Mouse (Mus musculus) liver, embryonic 12.5 days (tissue): ENCODE data around the gene Rgs10. TPM values are rescaled to one million over a fixed set of nuclear protein-coding genes. Genes with fewer than 3 reads are reported as not detected.

ENCODE experiments used
- ATAC-seq: fragments of 200-750 bp; cut with Nextera tagmentation; 2 replicates; pipeline ENCODE4 v1.8.0; 2017; ENCODE audit warnings: moderate number of reproducible peaks, mild to moderate bottlenecking, moderate library complexity
- H3K27ac ChIP-seq: fragments of 300-500 bp; sonication (generic); 2 replicates; pipeline ENCODE4 v1.5.1; 2016; ENCODE audit warnings: mild to moderate bottlenecking
- H3K27me3 ChIP-seq: fragments of 300-500 bp; sonication (generic); replicated peaks from 2 replicates; pipeline ENCODE4 v1.6.1; 2016; ENCODE audit warnings: mild to moderate bottlenecking, moderate library complexity
- H3K36me3 ChIP-seq: fragments of 300-500 bp; sonication (generic); 2 replicates; pipeline ENCODE4 v1.6.1; 2016; ENCODE audit warnings: mild to moderate bottlenecking, moderate library complexity
- H3K4me1 ChIP-seq: fragments of 300-500 bp; sonication (generic); 2 replicates; pipeline ENCODE4 v1.6.1; 2016
- H3K4me2 ChIP-seq: fragments of 300-500 bp; sonication (generic); 2 replicates; pipeline ENCODE4 v1.6.1; 2016; ENCODE audit warnings: mild to moderate bottlenecking, moderate library complexity
- H3K4me3 ChIP-seq: fragments of 300-500 bp; sonication (generic); 2 replicates; pipeline ENCODE4 v1.5.1; 2016; ENCODE audit warnings: mild to moderate bottlenecking, moderate library complexity
- H3K9ac ChIP-seq: fragments of 300-500 bp; sonication (generic); 2 replicates; pipeline ENCODE4 v1.6.1; 2016; ENCODE audit warnings: mild to moderate bottlenecking, moderate library complexity
- H3K9me3 ChIP-seq: fragments of 300-500 bp; sonication (generic); replicated peaks from 2 replicates; pipeline ENCODE4 v1.6.1; 2016; ENCODE audit warnings: mild to moderate bottlenecking, moderate library complexity
- WGBS: fragments of 180-500 bp; shearing (Covaris S2); methylation state at CpG from one replicate; pipeline ENCODE4 v1.1.7; 2016; ENCODE audit not compliant: insufficient replicate concordance; 5-methylcytosine and 5-hydroxymethylcytosine counted together
- polyA plus RNA-seq: library from polyadenylated mRNA; unstranded; fragments of >200 nt; fragmentation: Nextera tagmentation; extraction: Ambion mirVana; gene quantifications from 2 replicates; pipeline ENCODE4 v1.2.1, GENCODE M21; 2016

Gene Rgs10
- polyA plus RNA-seq: 57.7 and 58.1 TPM in 2 replicates

- Histone ChIP-seq H3K9me3 (no peaks in the 10 kb centered on the region), H3K27ac (peak within 1 kb of the TSS; percentile 62), H3K4me2 (peak within 1 kb of the TSS; percentile 99), H3K9ac (peak within 1 kb of the TSS; percentile 80), H3K36me3 (no peaks in the 10 kb centered on the region), H3K4me1 (peaks cover 57% of the 10 kb centered on the region), H3K4me3 (peak within 1 kb of the TSS; percentile 72), H3K27me3 (peaks cover 35% of the 10 kb centered on the region)
- ATAC-seq: peak; percentile 75
- WGBS: under 1% methylated on average over 97 of the region's 102 CpGs
These were observed at the start of gene Rgs10 for GRCm38 (mm10) chr7:128417930-128418779. Gene Rgs10, minus strand, starts transcription at chr7:128418758.

GRCm38 (mm10) chr7:128462406-128462805, 43.8 kb upstream of the Rgs10 start:
- peaks cover 25% of the 10 kb centered on the region for H3K4me1 ChIP-seq
- H3K4me2 ChIP-seq: peak overlapping the region; percentile 76
- no peaks in the 10 kb centered on the region for H3K36me3 ChIP-seq
- WGBS: 44% methylated on average over 5 of the region's 5 CpGs
- ATAC-seq: no peak
- H3K27ac ChIP-seq: peak overlapping the region; percentile 97
- peak overlapping the region; percentile 98 for H3K4me3 ChIP-seq
- no peaks in the 10 kb centered on the region for H3K27me3 ChIP-seq
- H3K9ac ChIP-seq: peak overlapping the region; percentile 92
- no peaks in the 10 kb centered on the region for H3K9me3 ChIP-seq

- Histone ChIP-seq H3K4me1 (peaks cover 27% of the 10 kb centered on the region), H3K4me2 (peak within 1 kb of the TSS; percentile 76), H3K27ac (peak within 1 kb of the TSS; percentile 97), H3K27me3 (no peaks in the 10 kb centered on the region), H3K36me3 (no peaks in the 10 kb centered on the region), H3K9ac (peak within 1 kb of the TSS; percentile 92), H3K4me3 (peak within 1 kb of the TSS; percentile 98), H3K9me3 (no peaks in the 10 kb centered on the region)
- WGBS: under 1% methylated on average over 67 of the region's 69 CpGs
- peak; percentile 96 for ATAC-seq
These were observed 43.0 kb upstream of the Rgs10 start, which contains the start of gene Tial1 for GRCm38 (mm10) chr7:128461285-128462215. Gene Tial1, minus strand, starts transcription at chr7:128461717.

- peak; percentile 3 for ATAC-seq
- H3K27me3 ChIP-seq: no peaks in the 10 kb centered on the region
- H3K4me1 ChIP-seq: peaks cover 33% of the 10 kb centered on the region
- H3K27ac ChIP-seq: peak overlapping the region; percentile 97
- 0% methylated on average over 21 of the region's 23 CpGs for WGBS
- peak overlapping the region; percentile 98 for H3K4me3 ChIP-seq
- H3K4me2 ChIP-seq: peak overlapping the region; percentile 76
- no peaks in the 10 kb centered on the region for H3K9me3 ChIP-seq
- H3K36me3 ChIP-seq: no peaks in the 10 kb centered on the region
- peak overlapping the region; percentile 92 for H3K9ac ChIP-seq
These were observed 42.3 kb upstream of the Rgs10 start for GRCm38 (mm10) chr7:128460865-128461228.

GRCm38 (mm10) chr7:128460131-128460864, 41.7 kb upstream of the Rgs10 start:
- H3K4me1 ChIP-seq: peaks cover 34% of the 10 kb centered on the region
- no peaks in the 10 kb centered on the region for H3K9me3 ChIP-seq
- H3K4me3 ChIP-seq: peak overlapping the region; percentile 98
- WGBS: under 1% methylated on average over 36 of the region's 36 CpGs
- no peaks in the 10 kb centered on the region for H3K36me3 ChIP-seq
- H3K4me2 ChIP-seq: peak overlapping the region; percentile 76
- ATAC-seq: no peak; the same call in 1 of the 2 replicates
- peak overlapping the region; percentile 97 for H3K27ac ChIP-seq
- no peaks in the 10 kb centered on the region for H3K27me3 ChIP-seq
- H3K9ac ChIP-seq: peak overlapping the region; percentile 92

- peak overlapping the region; percentile 98 for H3K4me3 ChIP-seq
- WGBS: 11% methylated on average over 4 of the region's 4 CpGs
- no peak for ATAC-seq
These were observed 41.2 kb upstream of the Rgs10 start for GRCm38 (mm10) chr7:128459791-128460130.

GRCm38 (mm10) chr7:128458011-128458410, 39.5 kb upstream of the Rgs10 start:
- Histone ChIP-seq H3K9ac (no peak overlapping the region), H3K4me3 (no peak overlapping the region), H3K27me3 (no peaks in the 10 kb centered on the region), H3K4me1 (peaks cover 33% of the 10 kb centered on the region), H3K9me3 (no peaks in the 10 kb centered on the region), H3K4me2 (peak overlapping the region; percentile 16; the same call in 1 of the 2 replicates), H3K36me3 (peaks cover 23% of the 10 kb centered on the region), H3K27ac (no peak overlapping the region)
- ATAC-seq: no peak

More at GRCm38 (mm10) chr7:128459791-128460130, 41.2 kb upstream of the Rgs10 start:
- Histone ChIP-seq H3K27me3 (no peaks in the 10 kb centered on the region), H3K27ac (peak overlapping the region; percentile 97), H3K4me2 (peak overlapping the region; percentile 76), H3K9ac (peak overlapping the region; percentile 92), H3K9me3 (no peaks in the 10 kb centered on the region), H3K36me3 (peaks cover 5% of the 10 kb centered on the region), H3K4me1 (peaks cover 34% of the 10 kb centered on the region)

GRCm38 (mm10) chr7:128452731-128453130, 34.2 kb upstream of the Rgs10 start:
- H3K4me2 ChIP-seq: no peak overlapping the region
- H3K9me3 ChIP-seq: no peaks in the 10 kb centered on the region
- H3K9ac ChIP-seq: no peak overlapping the region
- 98% methylated on average over 1 of the region's 1 CpGs for WGBS
- H3K4me3 ChIP-seq: no peak overlapping the region
- ATAC-seq: no peak
- H3K36me3 ChIP-seq: peaks cover 73% of the 10 kb centered on the region
- H3K4me1 ChIP-seq: peaks cover 12% of the 10 kb centered on the region
- no peaks in the 10 kb centered on the region for H3K27me3 ChIP-seq
- H3K27ac ChIP-seq: no peak overlapping the region

- WGBS: 71% methylated on average over 2 of the region's 2 CpGs
- H3K9me3 ChIP-seq: no peaks in the 10 kb centered on the region
- no peak overlapping the region for H3K4me3 ChIP-seq
- H3K9ac ChIP-seq: no peak overlapping the region
- H3K27me3 ChIP-seq: no peaks in the 10 kb centered on the region
- H3K4me1 ChIP-seq: no peaks in the 10 kb centered on the region
- H3K36me3 ChIP-seq: peaks cover 63% of the 10 kb centered on the region
- H3K4me2 ChIP-seq: no peak overlapping the region
- no peak for ATAC-seq
- no peak overlapping the region for H3K27ac ChIP-seq
These were observed 22.0 kb upstream of the Rgs10 start for GRCm38 (mm10) chr7:128440584-128440983.

- 91% methylated on average over 6 of the region's 6 CpGs for WGBS
These were observed 20.7 kb upstream of the Rgs10 start for GRCm38 (mm10) chr7:128439251-128439650.

GRCm38 (mm10) chr7:128438131-128438530, 19.6 kb upstream of the Rgs10 start:
- no peaks in the 10 kb centered on the region for H3K9me3 ChIP-seq
- no peak overlapping the region for H3K27ac ChIP-seq
- no peaks in the 10 kb centered on the region for H3K27me3 ChIP-seq
- H3K4me3 ChIP-seq: no peak overlapping the region
- ATAC-seq: no peak
- no peak overlapping the region for H3K4me2 ChIP-seq
- peaks cover 38% of the 10 kb centered on the region for H3K36me3 ChIP-seq
- H3K9ac ChIP-seq: no peak overlapping the region
- H3K4me1 ChIP-seq: no peaks in the 10 kb centered on the region

More at GRCm38 (mm10) chr7:128439251-128439650, 20.7 kb upstream of the Rgs10 start:
- Histone ChIP-seq H3K4me1 (no peaks in the 10 kb centered on the region), H3K4me3 (no peak overlapping the region), H3K36me3 (peaks cover 49% of the 10 kb centered on the region), H3K27ac (no peak overlapping the region), H3K9ac (no peak overlapping the region), H3K9me3 (no peaks in the 10 kb centered on the region), H3K27me3 (no peaks in the 10 kb centered on the region), H3K4me2 (no peak overlapping the region)
- ATAC-seq: no peak
